Mouse (Mus musculus): ENCODE data around the gene Blmh. TPM values are rescaled to one million over a fixed set of nuclear protein-coding genes. Genes with fewer than 3 reads are reported as not detected.

The Blmh gene
- polyA plus RNA-seq, 1 experiment, result 26.4 TPM

GRCm38 (mm10) chr11:76946203-76946585 is 21.6 kb downstream of the Blmh start:
- H3K27me3 ChIP-seq (ENCODE audit: control insufficient read depth, insufficient read depth, insufficient read length), result no peaks in the 10 kb centered on the region
- peaks cover 48% of the 10 kb centered on the region for H3K79me2 ChIP-seq (ENCODE audit: control insufficient read depth, insufficient read depth)
- peaks cover 11% of the 10 kb centered on the region for H3K79me3 ChIP-seq (ENCODE audit: low read depth)
- H3K4me3 ChIP-seq (ENCODE audit: insufficient read depth, poor library complexity, severe bottlenecking), result peak overlapping the region; percentile 67
- H3K36me3 ChIP-seq (ENCODE audit: control insufficient read depth, insufficient read depth), result peaks cover 33% of the 10 kb centered on the region
- TF ChIP-seq CEBPB (IDR thresholded peaks at IDR 0.05; ENCODE audit: low read depth) (no peak), MYOG (IDR thresholded peaks at IDR 0.05; ENCODE audit: control insufficient read depth, extremely low read depth, insufficient read length) (no peak), USF1 (IDR thresholded peaks at IDR 0.05; ENCODE audit: low read depth) (no peak), MYOD1 (IDR thresholded peaks at IDR 0.05; ENCODE audit: control insufficient read depth, insufficient read length, low read depth) (no peak), CTCF (IDR thresholded peaks at IDR 0.05; ENCODE audit: control insufficient read depth, insufficient read depth, insufficient read length) (no peak), FOSL1 (IDR thresholded peaks at IDR 0.05; ENCODE audit: insufficient read depth, low read length, poor library complexity, severe bottlenecking) (no peak), MAX (IDR thresholded peaks at IDR 0.05) (no peak)
- H3ac ChIP-seq (ENCODE audit: control insufficient read depth, insufficient read length, low read depth), result peak overlapping the region; percentile 88

GRCm38 (mm10) chr11:76953536-76953935 is 28.9 kb downstream of the Blmh start:
- Histone ChIP-seq H3ac (ENCODE audit: control insufficient read depth, insufficient read length, low read depth) (no peak overlapping the region), H3K4me3 (ENCODE audit: insufficient read depth, poor library complexity, severe bottlenecking) (no peak overlapping the region), H3K27me3 (ENCODE audit: control insufficient read depth, insufficient read depth, insufficient read length) (no peaks in the 10 kb centered on the region), H3K36me3 (ENCODE audit: control insufficient read depth, insufficient read depth) (peaks cover 86% of the 10 kb centered on the region), H3K79me3 (ENCODE audit: low read depth) (no peaks in the 10 kb centered on the region), H3K79me2 (ENCODE audit: control insufficient read depth, insufficient read depth) (peaks cover 14% of the 10 kb centered on the region)
- TF ChIP-seq CEBPB (IDR thresholded peaks at IDR 0.05; ENCODE audit: low read depth) (no peak), FOSL1 (IDR thresholded peaks at IDR 0.05; ENCODE audit: insufficient read depth, low read length, poor library complexity, severe bottlenecking) (no peak), MAX (IDR thresholded peaks at IDR 0.05) (no peak), USF1 (IDR thresholded peaks at IDR 0.05; ENCODE audit: low read depth) (no peak), CTCF (IDR thresholded peaks at IDR 0.05; ENCODE audit: control insufficient read depth, insufficient read depth, insufficient read length) (no peak), MYOG (IDR thresholded peaks at IDR 0.05; ENCODE audit: control insufficient read depth, extremely low read depth, insufficient read length) (no peak), MYOD1 (IDR thresholded peaks at IDR 0.05; ENCODE audit: control insufficient read depth, insufficient read length, low read depth) (no peak)

- Histone ChIP-seq H3K79me3 (ENCODE audit: low read depth) (no peaks in the 10 kb centered on the region), H3K79me2 (ENCODE audit: control insufficient read depth, insufficient read depth) (no peaks in the 10 kb centered on the region), H3K36me3 (ENCODE audit: control insufficient read depth, insufficient read depth) (peaks cover 92% of the 10 kb centered on the region), H3ac (ENCODE audit: control insufficient read depth, insufficient read length, low read depth) (no peak overlapping the region), H3K27me3 (ENCODE audit: control insufficient read depth, insufficient read depth, insufficient read length) (no peaks in the 10 kb centered on the region), H3K4me3 (ENCODE audit: insufficient read depth, poor library complexity, severe bottlenecking) (no peak overlapping the region)
- TF ChIP-seq MYOD1 (IDR thresholded peaks at IDR 0.05; ENCODE audit: control insufficient read depth, insufficient read length, low read depth), result no peak
- TF ChIP-seq CEBPB (IDR thresholded peaks at IDR 0.05; ENCODE audit: low read depth), result no peak
- no peak for TF ChIP-seq CTCF (IDR thresholded peaks at IDR 0.05; ENCODE audit: control insufficient read depth, insufficient read depth, insufficient read length)
- TF ChIP-seq MYOG (IDR thresholded peaks at IDR 0.05; ENCODE audit: control insufficient read depth, extremely low read depth, insufficient read length), result no peak
- no peak for TF ChIP-seq USF1 (IDR thresholded peaks at IDR 0.05; ENCODE audit: low read depth)
- TF ChIP-seq FOSL1 (IDR thresholded peaks at IDR 0.05; ENCODE audit: insufficient read depth, low read length, poor library complexity, severe bottlenecking), result no peak
- TF ChIP-seq MAX (IDR thresholded peaks at IDR 0.05), result no peak
Measured at GRCm38 (mm10) chr11:76965703-76966102, 41.1 kb downstream of the Blmh start.

GRCm38 (mm10) chr11:76970328-76970727 is 45.7 kb downstream of the Blmh start:
- Histone ChIP-seq H3K36me3 (ENCODE audit: control insufficient read depth, insufficient read depth) (peaks cover 88% of the 10 kb centered on the region), H3K79me3 (ENCODE audit: low read depth) (no peaks in the 10 kb centered on the region), H3K4me3 (ENCODE audit: insufficient read depth, poor library complexity, severe bottlenecking) (no peak overlapping the region), H3ac (ENCODE audit: control insufficient read depth, insufficient read length, low read depth) (no peak overlapping the region), H3K79me2 (ENCODE audit: control insufficient read depth, insufficient read depth) (no peaks in the 10 kb centered on the region), H3K27me3 (ENCODE audit: control insufficient read depth, insufficient read depth, insufficient read length) (no peaks in the 10 kb centered on the region)
- TF ChIP-seq USF1 (IDR thresholded peaks at IDR 0.05; ENCODE audit: low read depth), result no peak
- TF ChIP-seq CTCF (IDR thresholded peaks at IDR 0.05; ENCODE audit: control insufficient read depth, insufficient read depth, insufficient read length), result no peak
- no peak for TF ChIP-seq MAX (IDR thresholded peaks at IDR 0.05)
- no peak for TF ChIP-seq MYOG (IDR thresholded peaks at IDR 0.05; ENCODE audit: control insufficient read depth, extremely low read depth, insufficient read length)
- TF ChIP-seq CEBPB (IDR thresholded peaks at IDR 0.05; ENCODE audit: low read depth), result no peak
- TF ChIP-seq FOSL1 (IDR thresholded peaks at IDR 0.05; ENCODE audit: insufficient read depth, low read length, poor library complexity, severe bottlenecking), result no peak
- TF ChIP-seq MYOD1 (IDR thresholded peaks at IDR 0.05; ENCODE audit: control insufficient read depth, insufficient read length, low read depth), result no peak

- no peak overlapping the region for H3K4me3 ChIP-seq (ENCODE audit: insufficient read depth, poor library complexity, severe bottlenecking)
- H3K79me2 ChIP-seq (ENCODE audit: control insufficient read depth, insufficient read depth), result no peaks in the 10 kb centered on the region
- TF ChIP-seq MAX (IDR thresholded peaks at IDR 0.05), result no peak
- no peak for TF ChIP-seq USF1 (IDR thresholded peaks at IDR 0.05; ENCODE audit: low read depth)
- no peak for TF ChIP-seq FOSL1 (IDR thresholded peaks at IDR 0.05; ENCODE audit: insufficient read depth, low read length, poor library complexity, severe bottlenecking)
- no peak for TF ChIP-seq CTCF (IDR thresholded peaks at IDR 0.05; ENCODE audit: control insufficient read depth, insufficient read depth, insufficient read length)
- no peak for TF ChIP-seq CEBPB (IDR thresholded peaks at IDR 0.05; ENCODE audit: low read depth)
- TF ChIP-seq MYOD1 (IDR thresholded peaks at IDR 0.05; ENCODE audit: control insufficient read depth, insufficient read length, low read depth), result no peak
- no peak for TF ChIP-seq MYOG (IDR thresholded peaks at IDR 0.05; ENCODE audit: control insufficient read depth, extremely low read depth, insufficient read length)
- no peak overlapping the region for H3ac ChIP-seq (ENCODE audit: control insufficient read depth, insufficient read length, low read depth)
- no peaks in the 10 kb centered on the region for H3K79me3 ChIP-seq (ENCODE audit: low read depth)
- H3K27me3 ChIP-seq (ENCODE audit: control insufficient read depth, insufficient read depth, insufficient read length), result no peaks in the 10 kb centered on the region
- H3K36me3 ChIP-seq (ENCODE audit: control insufficient read depth, insufficient read depth), result peaks cover 81% of the 10 kb centered on the region
Measured at GRCm38 (mm10) chr11:76974680-76975319, 50.2 kb downstream of the Blmh start.

Measured in C2C12 (cell line).